Mouse (Mus musculus): Measurements from ENCODE around the gene Padi1. TPM values are rescaled to one million over a fixed set of nuclear protein-coding genes. Genes with fewer than 3 reads are reported as not detected.

Padi1 gene
- polyA plus RNA-seq, 1 experiment from 2014 or later, result 0.28 TPM

DNA sequence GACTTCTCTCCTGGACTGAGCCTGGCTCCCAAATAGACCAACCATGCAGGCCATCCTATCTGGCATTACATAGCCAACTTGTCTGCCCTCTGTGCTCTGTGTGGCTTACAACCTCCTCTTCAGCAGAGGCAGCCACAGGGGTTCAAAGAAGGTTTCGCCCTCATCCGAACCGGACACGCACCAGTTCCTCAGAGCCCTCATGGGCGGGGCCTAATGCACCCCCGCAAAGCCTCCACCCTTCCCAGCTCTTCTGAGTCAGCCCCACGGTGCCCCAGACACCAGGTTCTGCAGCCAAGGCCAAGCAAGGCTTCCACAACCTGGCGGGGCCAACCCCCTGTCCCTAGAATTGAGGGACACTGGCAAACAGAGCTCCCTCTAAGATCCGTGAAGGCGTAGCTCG is 13.7 kb upstream of the Padi1 start:
- H3K9ac ChIP-seq (ENCODE audit: low read length), result no peak overlapping the region
- no peak overlapping the region for H3K4me2 ChIP-seq (ENCODE audit: low read depth, severe bottlenecking)
- ATAC-seq (ENCODE audit: insufficient number of reproducible peaks, low FRiP score, low TSS enrichment, low read depth) (no peak), DNase-seq (ENCODE audit: low spot score) (no peak)
- no peaks in the 10 kb centered on the region for H3K9me3 ChIP-seq (ENCODE audit: control insufficient read depth, low read length)
- no peak overlapping the region for H3K27ac ChIP-seq (replicated peaks; ENCODE audit: low read depth, low read length)
- H3K27me3 ChIP-seq (ENCODE audit: control insufficient read depth, insufficient read depth, low read length), result no peaks in the 10 kb centered on the region
- H3K4me1 ChIP-seq (ENCODE audit: control insufficient read depth, insufficient read depth, low read length), result no peaks in the 10 kb centered on the region
- 81% methylated on average over 11 of the region's 11 CpGs for WGBS
- H3K4me3 ChIP-seq (ENCODE audit: low read depth, low read length), result no peak overlapping the region
- no peaks in the 10 kb centered on the region for H3K36me3 ChIP-seq (ENCODE audit: control insufficient read depth, insufficient read depth, low read length)

GRCm38 (mm10) chr4:140857813-140858212 is 12.2 kb upstream of the Padi1 start:
- H3K27me3 ChIP-seq (ENCODE audit: control insufficient read depth, insufficient read depth, low read length), result no peaks in the 10 kb centered on the region
- H3K4me2 ChIP-seq (ENCODE audit: low read depth, severe bottlenecking), result no peak overlapping the region
- H3K4me1 ChIP-seq (ENCODE audit: control insufficient read depth, insufficient read depth, low read length), result no peaks in the 10 kb centered on the region
- no peaks in the 10 kb centered on the region for H3K9me3 ChIP-seq (ENCODE audit: control insufficient read depth, low read length)
- DNase-seq (ENCODE audit: low spot score), result no peak
- whole genome bisulfite sequencing, result 69% methylated on average over 7 of the region's 7 CpGs
- H3K27ac ChIP-seq (replicated peaks; ENCODE audit: low read depth, low read length), result no peak overlapping the region
- H3K36me3 ChIP-seq (ENCODE audit: control insufficient read depth, insufficient read depth, low read length), result no peaks in the 10 kb centered on the region
- H3K9ac ChIP-seq (ENCODE audit: low read length), result no peak overlapping the region
- no peak for ATAC-seq (ENCODE audit: insufficient number of reproducible peaks, low FRiP score, low TSS enrichment, low read depth)
- no peak overlapping the region for H3K4me3 ChIP-seq (ENCODE audit: low read depth, low read length)

DNA sequence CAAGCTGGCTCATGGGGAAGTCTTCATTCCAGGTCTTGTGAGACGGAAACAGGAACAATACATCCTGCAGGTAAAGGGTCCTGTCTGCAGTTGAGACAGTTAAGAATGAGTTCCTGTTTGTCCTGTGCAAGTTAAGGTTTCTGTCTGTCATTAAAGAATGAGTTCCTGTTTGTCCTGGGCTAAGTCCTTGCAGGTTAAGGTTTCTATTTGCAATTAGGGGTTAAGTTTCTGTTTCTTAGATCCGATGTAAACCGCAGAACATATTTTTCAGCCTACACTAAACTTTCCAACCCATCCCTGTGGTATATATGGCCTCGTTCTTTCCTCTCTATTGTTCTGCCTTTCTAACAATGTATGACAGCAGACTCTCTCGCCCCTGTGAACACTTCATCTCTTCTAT is 11.5 kb upstream of the Padi1 start:
- no peak for ATAC-seq (ENCODE audit: insufficient number of reproducible peaks, low FRiP score, low TSS enrichment, low read depth)
- no peak for DNase-seq (ENCODE audit: low spot score)
- no peaks in the 10 kb centered on the region for H3K36me3 ChIP-seq (ENCODE audit: control insufficient read depth, insufficient read depth, low read length)
- H3K9me3 ChIP-seq (ENCODE audit: control insufficient read depth, low read length), result no peaks in the 10 kb centered on the region
- no peak overlapping the region for H3K4me2 ChIP-seq (ENCODE audit: low read depth, severe bottlenecking)
- 83% methylated on average over 5 of the region's 5 CpGs for WGBS
- H3K4me1 ChIP-seq (ENCODE audit: control insufficient read depth, insufficient read depth, low read length), result no peaks in the 10 kb centered on the region
- H3K27ac ChIP-seq (replicated peaks; ENCODE audit: low read depth, low read length), result no peak overlapping the region
- H3K27me3 ChIP-seq (ENCODE audit: control insufficient read depth, insufficient read depth, low read length), result no peaks in the 10 kb centered on the region
- H3K4me3 ChIP-seq (ENCODE audit: low read depth, low read length), result no peak overlapping the region
- H3K9ac ChIP-seq (ENCODE audit: low read length), result no peak overlapping the region

- no peak overlapping the region for H3K27ac ChIP-seq (replicated peaks; ENCODE audit: low read depth, low read length)
- no peaks in the 10 kb centered on the region for H3K36me3 ChIP-seq (ENCODE audit: control insufficient read depth, insufficient read depth, low read length)
- no peaks in the 10 kb centered on the region for H3K27me3 ChIP-seq (ENCODE audit: control insufficient read depth, insufficient read depth, low read length)
- H3K4me2 ChIP-seq (ENCODE audit: low read depth, severe bottlenecking), result no peak overlapping the region
- WGBS, result 83% methylated on average over 10 of the region's 10 CpGs
- DNase-seq (ENCODE audit: low spot score) (no peak), ATAC-seq (ENCODE audit: insufficient number of reproducible peaks, low FRiP score, low TSS enrichment, low read depth) (no peak)
- H3K4me3 ChIP-seq (ENCODE audit: low read depth, low read length), result no peak overlapping the region
- no peaks in the 10 kb centered on the region for H3K9me3 ChIP-seq (ENCODE audit: control insufficient read depth, low read length)
- no peak overlapping the region for H3K9ac ChIP-seq (ENCODE audit: low read length)
- no peaks in the 10 kb centered on the region for H3K4me1 ChIP-seq (ENCODE audit: control insufficient read depth, insufficient read depth, low read length)
These were observed 9.6 kb upstream of the Padi1 start for GRCm38 (mm10) chr4:140855151-140855550.

DNA sequence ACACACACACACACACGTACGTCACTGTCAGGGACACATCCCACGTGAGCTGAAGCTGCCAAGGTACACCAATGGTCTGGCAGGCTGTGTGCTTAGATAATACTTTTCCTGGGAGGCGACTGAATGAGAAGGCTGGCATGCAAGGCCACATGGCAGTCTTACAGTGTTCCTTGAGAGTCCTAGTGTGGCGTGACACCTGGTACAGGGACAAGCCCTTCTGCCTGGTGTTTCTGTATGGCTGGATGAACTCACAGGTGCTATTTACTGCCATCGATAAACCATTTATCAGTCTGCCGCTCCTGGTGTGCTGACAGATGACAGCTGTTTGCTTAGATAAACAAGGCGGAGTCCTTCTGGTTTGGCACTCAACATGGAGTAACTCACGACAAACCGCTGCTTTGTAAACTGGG is 8.9 kb upstream of the Padi1 start:
- Histone ChIP-seq H3K27me3 (ENCODE audit: control insufficient read depth, insufficient read depth, low read length) (no peaks in the 10 kb centered on the region), H3K4me2 (ENCODE audit: low read depth, severe bottlenecking) (no peak overlapping the region), H3K4me1 (ENCODE audit: control insufficient read depth, insufficient read depth, low read length) (no peaks in the 10 kb centered on the region), H3K9me3 (ENCODE audit: control insufficient read depth, low read length) (no peaks in the 10 kb centered on the region), H3K9ac (ENCODE audit: low read length) (no peak overlapping the region), H3K27ac (replicated peaks; ENCODE audit: low read depth, low read length) (no peak overlapping the region), H3K4me3 (ENCODE audit: low read depth, low read length) (no peak overlapping the region), H3K36me3 (ENCODE audit: control insufficient read depth, insufficient read depth, low read length) (no peaks in the 10 kb centered on the region)
- ATAC-seq (ENCODE audit: insufficient number of reproducible peaks, low FRiP score, low TSS enrichment, low read depth) (no peak), DNase-seq (ENCODE audit: low spot score) (no peak)
- 70% methylated on average over 10 of the region's 10 CpGs for WGBS

DNA sequence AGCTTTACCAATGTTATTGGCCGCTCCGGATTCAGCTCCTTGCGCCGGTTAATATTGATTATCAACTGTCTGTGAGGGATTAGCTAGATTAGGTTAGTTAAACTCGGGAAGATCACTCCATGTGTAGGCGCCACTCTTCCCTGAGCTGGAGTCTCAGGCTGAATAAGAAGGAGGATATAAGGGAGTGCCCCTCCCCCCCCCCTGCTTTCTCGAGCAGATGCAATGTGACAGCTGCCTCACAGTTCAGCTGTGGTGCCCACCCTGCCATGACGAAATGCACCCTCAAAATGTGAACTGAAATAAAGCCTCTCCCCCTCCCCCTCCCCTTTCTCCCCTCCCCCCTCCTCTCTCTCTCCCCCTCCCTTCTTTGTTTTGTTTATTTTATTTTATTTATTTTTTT is 8.0 kb upstream of the Padi1 start:
- no peak overlapping the region for H3K9ac ChIP-seq (ENCODE audit: low read length)
- no peak for ATAC-seq (ENCODE audit: insufficient number of reproducible peaks, low FRiP score, low TSS enrichment, low read depth)
- 57% methylated on average over 8 of the region's 8 CpGs for WGBS
- H3K27me3 ChIP-seq (ENCODE audit: control insufficient read depth, insufficient read depth, low read length), result no peaks in the 10 kb centered on the region
- no peaks in the 10 kb centered on the region for H3K36me3 ChIP-seq (ENCODE audit: control insufficient read depth, insufficient read depth, low read length)
- no peaks in the 10 kb centered on the region for H3K4me1 ChIP-seq (ENCODE audit: control insufficient read depth, insufficient read depth, low read length)
- H3K9me3 ChIP-seq (ENCODE audit: control insufficient read depth, low read length), result no peaks in the 10 kb centered on the region
- H3K27ac ChIP-seq (replicated peaks; ENCODE audit: low read depth, low read length), result no peak overlapping the region
- H3K4me3 ChIP-seq (ENCODE audit: low read depth, low read length), result no peak overlapping the region
- DNase-seq (ENCODE audit: low spot score), result no peak
- H3K4me2 ChIP-seq (ENCODE audit: low read depth, severe bottlenecking), result no peak overlapping the region

- DNase-seq (ENCODE audit: low spot score) (no peak), ATAC-seq (ENCODE audit: insufficient number of reproducible peaks, low FRiP score, low TSS enrichment, low read depth) (no peak)
- Histone ChIP-seq H3K4me2 (ENCODE audit: low read depth, severe bottlenecking) (no peak overlapping the region), H3K27me3 (ENCODE audit: control insufficient read depth, insufficient read depth, low read length) (no peaks in the 10 kb centered on the region), H3K27ac (replicated peaks; ENCODE audit: low read depth, low read length) (no peak overlapping the region), H3K9me3 (ENCODE audit: control insufficient read depth, low read length) (no peaks in the 10 kb centered on the region), H3K9ac (ENCODE audit: low read length) (no peak overlapping the region), H3K4me1 (ENCODE audit: control insufficient read depth, insufficient read depth, low read length) (no peaks in the 10 kb centered on the region), H3K4me3 (ENCODE audit: low read depth, low read length) (no peak overlapping the region), H3K36me3 (ENCODE audit: control insufficient read depth, insufficient read depth, low read length) (no peaks in the 10 kb centered on the region)
- 88% methylated on average over 11 of the region's 11 CpGs for WGBS
These were observed 3.7 kb upstream of the Padi1 start for GRCm38 (mm10) chr4:140849310-140849709.

- Histone ChIP-seq H3K9me3 (ENCODE audit: control insufficient read depth, low read length) (no peaks in the 10 kb centered on the region), H3K27me3 (ENCODE audit: control insufficient read depth, insufficient read depth, low read length) (no peaks in the 10 kb centered on the region), H3K9ac (ENCODE audit: low read length) (no peak overlapping the region), H3K4me3 (ENCODE audit: low read depth, low read length) (no peak overlapping the region), H3K4me1 (ENCODE audit: control insufficient read depth, insufficient read depth, low read length) (0 out of 2 replicates have a peak, but pooled peaks cover 2% of the 10 kb centered on the region), H3K36me3 (ENCODE audit: control insufficient read depth, insufficient read depth, low read length) (no peaks in the 10 kb centered on the region), H3K4me2 (ENCODE audit: low read depth, severe bottlenecking) (no peak overlapping the region), H3K27ac (replicated peaks; ENCODE audit: low read depth, low read length) (no peak overlapping the region)
- DNase-seq (ENCODE audit: low spot score), result no peak
- 74% methylated on average over 4 of the region's 4 CpGs for WGBS
- no peak for ATAC-seq (ENCODE audit: insufficient number of reproducible peaks, low FRiP score, low TSS enrichment, low read depth)
These were observed 587 bp downstream of the Padi1 start for GRCm38 (mm10) chr4:140844991-140845390.

- ATAC-seq (ENCODE audit: insufficient number of reproducible peaks, low FRiP score, low TSS enrichment, low read depth) (no peak), DNase-seq (ENCODE audit: low spot score) (no peak)
- H3K4me3 ChIP-seq (ENCODE audit: low read depth, low read length), result no peak overlapping the region
- no peak overlapping the region for H3K27ac ChIP-seq (replicated peaks; ENCODE audit: low read depth, low read length)
- H3K36me3 ChIP-seq (ENCODE audit: control insufficient read depth, insufficient read depth, low read length), result no peaks in the 10 kb centered on the region
- no peaks in the 10 kb centered on the region for H3K27me3 ChIP-seq (ENCODE audit: control insufficient read depth, insufficient read depth, low read length)
- no peak overlapping the region for H3K9ac ChIP-seq (ENCODE audit: low read length)
- 0 out of 2 replicates have a peak, but pooled peaks cover 2% of the 10 kb centered on the region for H3K4me1 ChIP-seq (ENCODE audit: control insufficient read depth, insufficient read depth, low read length)
- 72% methylated on average over 15 of the region's 15 CpGs for WGBS
- no peaks in the 10 kb centered on the region for H3K9me3 ChIP-seq (ENCODE audit: control insufficient read depth, low read length)
- no peak overlapping the region for H3K4me2 ChIP-seq (ENCODE audit: low read depth, severe bottlenecking)
These were observed 1.8 kb downstream of the Padi1 start for GRCm38 (mm10) chr4:140843670-140844280.
